Mouse (Mus musculus) limb, embryonic 11.5 days (tissue): ENCODE measurements around the gene Nlrp4c. TPM values are rescaled to one million over a fixed set of nuclear protein-coding genes. Genes with fewer than 3 reads are reported as not detected.

Experiments used
- ATAC-seq: fragments of 200-750 bp; cut with Nextera tagmentation; 2 replicates; pipeline ENCODE4 v1.8.0; 2017; ENCODE audit warnings: low read depth; ENCODE audit not compliant: insufficient number of reproducible peaks, low FRiP score, low TSS enrichment
- DNase-seq: peaks from one replicate; pipeline ENCODE4 v3.0.0-alpha.2; 2015; ENCODE audit warnings: low spot score
- H3K27ac ChIP-seq: fragments of 300-500 bp; sonication (generic); replicated peaks from 2 replicates; pipeline ENCODE4 v1.5.1; 2014; ENCODE audit warnings: low read depth, mild to moderate bottlenecking, low read length
- H3K27me3 ChIP-seq: fragments of 300-500 bp; sonication (generic); 2 replicates; pipeline ENCODE4 v1.6.1; 2014; ENCODE audit warnings: mild to moderate bottlenecking, low read length, mixed read lengths; ENCODE audit not compliant: control insufficient read depth, insufficient read depth
- H3K36me3 ChIP-seq: fragments of 300-500 bp; sonication (generic); 2 replicates; pipeline ENCODE4 v1.6.1; 2014; ENCODE audit warnings: mild to moderate bottlenecking, low read length, moderate library complexity, mixed read lengths; ENCODE audit not compliant: control insufficient read depth, insufficient read depth
- H3K4me1 ChIP-seq: fragments of 300-500 bp; sonication (generic); 2 replicates; pipeline ENCODE4 v1.6.1; 2014; ENCODE audit warnings: low read length, mixed read lengths; ENCODE audit not compliant: control insufficient read depth, insufficient read depth
- H3K4me2 ChIP-seq: fragments of 300-500 bp; sonication (generic); 2 replicates; pipeline ENCODE4 v1.6.1; 2014; ENCODE audit warnings: low read depth, mild to moderate bottlenecking, moderate library complexity; ENCODE audit not compliant: severe bottlenecking
- H3K4me3 ChIP-seq: fragments of 300-500 bp; sonication (generic); 2 replicates; pipeline ENCODE4 v1.5.1; 2014; ENCODE audit warnings: low read depth, low read length
- H3K9ac ChIP-seq: fragments of 300-500 bp; sonication (generic); 2 replicates; pipeline ENCODE4 v1.6.1; 2014; ENCODE audit warnings: mild to moderate bottlenecking, low read length
- H3K9me3 ChIP-seq: fragments of 300-500 bp; sonication (generic); 2 replicates; pipeline ENCODE4 v1.6.1; 2016; ENCODE audit warnings: low read length; ENCODE audit not compliant: control insufficient read depth
- WGBS: fragments of 180-500 bp; shearing (Covaris S2); extraction: QIAGEN DNeasy Blood & Tissue Kit; methylation state at CpG from one replicate; pipeline ENCODE4 v1.1.7; 2014; 5-methylcytosine and 5-hydroxymethylcytosine counted together
- polyA plus RNA-seq: library from polyadenylated mRNA; unstranded; fragments of >200 nt; fragmentation: Nextera tagmentation; extraction: Ambion mirVana; gene quantifications from 2 replicates; pipeline ENCODE4 v1.2.1, GENCODE M21; 2014

Nlrp4c gene
- polyA plus RNA-seq, 1 experiment from 2014 or later: not detected

DNA sequence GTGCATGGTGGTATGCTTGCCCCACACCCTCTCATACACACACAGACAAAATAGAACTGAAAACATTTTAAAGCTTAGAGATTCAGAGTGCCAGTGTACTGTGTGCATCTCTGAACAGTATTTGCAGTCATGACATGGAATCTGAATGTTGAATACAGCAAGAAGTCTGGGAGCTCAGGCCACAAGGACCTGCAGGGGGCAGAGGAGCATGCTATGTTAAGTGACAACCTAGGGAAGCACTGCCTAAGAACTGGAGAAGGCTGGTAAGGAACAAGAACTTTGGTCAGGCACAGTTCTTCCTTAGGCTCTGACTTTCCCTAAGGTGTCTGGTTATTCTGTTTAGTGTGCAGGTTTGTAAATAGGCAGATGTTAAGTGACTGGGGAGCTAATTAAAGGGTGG, 91.5 kb downstream of the Nlrp4c start:
- Histone ChIP-seq H3K4me3 (no peak overlapping the region), H3K27me3 (no peaks in the 10 kb centered on the region), H3K36me3 (peaks cover 16% of the 10 kb centered on the region), H3K9ac (no peak overlapping the region), H3K9me3 (peaks cover 5% of the 10 kb centered on the region; the same call in 1 of the 2 replicates), H3K27ac (no peak overlapping the region), H3K4me2 (no peak overlapping the region), H3K4me1 (no peaks in the 10 kb centered on the region)
- DNase-seq (no peak), ATAC-seq (no peak)

DNA sequence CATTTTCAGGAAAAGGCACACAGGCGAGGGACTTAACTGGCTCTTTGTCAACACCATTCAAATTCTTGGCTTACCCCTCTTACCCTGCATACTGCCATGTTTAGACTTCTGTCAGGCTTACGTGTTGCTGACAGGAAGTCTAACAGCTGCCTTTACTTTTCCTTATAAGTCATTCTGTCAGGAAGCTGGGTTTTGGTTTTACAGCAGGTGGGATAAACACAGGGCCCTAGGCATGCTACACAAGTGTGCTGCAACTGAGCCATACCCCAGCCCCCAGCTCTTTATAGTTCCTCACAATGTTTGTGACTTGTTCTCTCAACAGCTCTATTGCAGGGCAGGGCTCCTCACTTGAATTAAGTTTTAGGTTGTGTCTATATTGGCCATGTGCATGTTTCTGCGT, 94.3 kb downstream of the Nlrp4c start:
- ATAC-seq: no peak
- Histone ChIP-seq H3K36me3 (no peaks in the 10 kb centered on the region; the same call in none of the 2 replicates), H3K27me3 (no peaks in the 10 kb centered on the region), H3K4me1 (no peaks in the 10 kb centered on the region), H3K4me2 (no peak overlapping the region), H3K9ac (no peak overlapping the region), H3K9me3 (no peaks in the 10 kb centered on the region), H3K27ac (no peak overlapping the region), H3K4me3 (no peak overlapping the region)
- 80% methylated on average over 3 of the region's 3 CpGs for WGBS
- no peak for DNase-seq

DNA sequence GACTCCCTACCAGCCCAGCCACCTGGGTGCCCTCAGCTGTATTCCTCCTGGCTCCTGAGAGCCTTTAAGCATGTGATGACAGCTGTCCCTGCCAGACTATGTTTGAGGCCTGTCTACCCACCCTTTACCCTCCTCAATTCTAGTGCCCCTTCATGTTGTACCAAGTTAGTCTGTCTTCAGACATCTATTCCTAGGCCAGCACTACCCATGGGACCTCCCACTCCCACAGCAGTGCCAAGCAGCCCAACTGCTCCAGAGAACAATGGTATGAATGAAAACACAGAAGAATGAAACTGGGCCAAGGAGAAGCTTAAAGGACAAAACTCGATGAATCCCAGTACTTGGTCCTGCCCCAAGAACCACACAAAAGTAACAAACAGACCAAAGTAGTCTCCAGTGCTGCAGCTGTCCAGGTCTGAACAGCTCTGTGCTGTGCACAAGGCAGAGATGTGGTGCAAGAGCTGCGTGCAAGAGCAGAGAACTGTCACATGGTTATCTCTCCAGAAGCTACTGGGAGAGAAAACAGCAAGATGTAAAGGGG, 99.1 kb downstream of the Nlrp4c start:
- no peak for DNase-seq
- H3K4me3 ChIP-seq: no peak overlapping the region
- H3K27ac ChIP-seq: no peak overlapping the region
- no peaks in the 10 kb centered on the region for H3K27me3 ChIP-seq
- no peaks in the 10 kb centered on the region for H3K4me1 ChIP-seq
- H3K9me3 ChIP-seq: no peaks in the 10 kb centered on the region
- no peak for ATAC-seq
- WGBS: 87% methylated on average over 2 of the region's 2 CpGs
- H3K4me2 ChIP-seq: no peak overlapping the region
- H3K36me3 ChIP-seq: no peaks in the 10 kb centered on the region; the same call in 1 of the 2 replicates
- H3K9ac ChIP-seq: no peak overlapping the region

DNA sequence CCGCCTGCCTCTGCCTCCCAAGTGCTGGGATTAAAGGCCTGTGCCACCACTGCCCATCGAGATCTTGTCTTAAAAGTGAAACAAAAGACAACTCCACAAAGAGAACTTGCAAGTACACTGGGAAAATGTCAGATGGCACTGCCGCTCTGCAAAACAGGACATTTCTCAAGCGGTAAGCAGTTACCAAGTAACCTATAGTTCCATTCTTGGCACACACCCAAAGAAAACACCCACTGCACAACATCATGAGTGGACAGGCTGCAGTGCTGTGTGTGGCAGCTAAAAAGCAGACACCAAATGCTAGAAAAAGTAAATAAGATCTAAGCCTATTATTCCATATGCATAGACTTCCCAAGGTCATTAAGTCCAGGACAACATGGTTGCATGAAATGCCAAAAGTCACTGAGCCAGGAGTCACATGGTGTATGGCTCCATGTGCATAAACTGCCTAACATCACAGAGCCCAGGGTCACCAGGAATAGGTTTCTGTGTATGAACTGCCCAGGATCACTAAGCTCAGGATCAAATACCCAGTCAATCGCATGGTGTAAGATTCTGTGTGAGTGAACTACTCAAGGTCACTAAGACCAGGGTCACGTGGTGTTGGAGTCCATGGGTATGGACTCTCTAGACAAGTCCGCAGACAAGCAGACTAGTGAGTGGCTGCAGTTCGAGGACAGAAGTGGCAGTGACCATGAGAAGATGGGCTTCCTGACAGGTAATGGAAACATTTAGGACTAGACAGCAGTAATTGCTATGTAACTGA, 100.6 kb downstream of the Nlrp4c start:
- Histone ChIP-seq H3K9ac (no peak overlapping the region), H3K27me3 (no peaks in the 10 kb centered on the region), H3K4me2 (no peak overlapping the region), H3K4me3 (no peak overlapping the region), H3K27ac (no peak overlapping the region), H3K9me3 (no peaks in the 10 kb centered on the region), H3K36me3 (no peaks in the 10 kb centered on the region; the same call in 1 of the 2 replicates), H3K4me1 (no peaks in the 10 kb centered on the region)
- WGBS: 93% methylated on average over 8 of the region's 8 CpGs
- DNase-seq: no peak
- ATAC-seq: no peak

DNA sequence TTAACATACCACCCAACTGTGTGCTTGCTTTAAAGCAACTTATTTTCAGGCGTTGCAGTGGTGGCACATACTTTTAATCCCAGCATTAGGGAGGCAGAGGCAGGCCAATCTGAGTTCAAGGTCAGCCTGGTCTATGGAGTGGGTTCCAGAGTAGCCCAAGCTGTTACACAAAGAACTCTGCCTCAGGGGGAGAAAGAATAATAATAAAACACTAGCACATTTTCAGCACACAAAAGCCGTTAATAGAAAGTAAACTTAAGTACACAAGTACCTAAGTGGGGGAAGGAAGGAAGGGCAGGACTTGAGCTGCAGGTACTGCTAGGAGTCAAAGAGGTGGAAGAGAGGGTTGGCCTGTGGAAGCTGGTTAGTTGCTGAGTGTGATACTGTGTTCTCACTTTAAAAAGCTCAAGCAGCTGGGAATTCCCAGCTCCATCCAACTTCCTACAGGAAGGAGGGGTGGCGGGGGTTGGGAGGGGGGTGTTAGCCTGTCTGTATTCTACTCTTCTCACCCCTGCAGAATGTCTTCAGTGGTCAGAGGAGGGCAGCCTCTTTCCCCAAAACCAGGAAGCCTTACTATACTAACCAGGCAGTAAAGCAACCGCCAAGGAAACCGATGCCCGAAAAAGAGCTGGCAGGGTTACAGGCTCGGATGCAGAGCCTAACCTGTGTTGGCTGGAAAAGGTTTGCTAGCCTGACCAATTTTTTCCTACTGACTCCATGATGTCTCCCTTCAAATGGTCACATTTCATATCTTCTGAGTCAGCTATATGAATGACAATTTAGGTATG, 101.4 kb downstream of the Nlrp4c start:
- Histone ChIP-seq H3K27me3 (no peaks in the 10 kb centered on the region), H3K4me2 (no peak overlapping the region), H3K27ac (no peak overlapping the region), H3K9me3 (no peaks in the 10 kb centered on the region), H3K9ac (no peak overlapping the region), H3K36me3 (no peaks in the 10 kb centered on the region; the same call in 1 of the 2 replicates), H3K4me3 (no peak overlapping the region), H3K4me1 (no peaks in the 10 kb centered on the region)
- no peak for ATAC-seq
- WGBS: 91% methylated on average over 7 of the region's 7 CpGs
- DNase-seq: no peak

DNA sequence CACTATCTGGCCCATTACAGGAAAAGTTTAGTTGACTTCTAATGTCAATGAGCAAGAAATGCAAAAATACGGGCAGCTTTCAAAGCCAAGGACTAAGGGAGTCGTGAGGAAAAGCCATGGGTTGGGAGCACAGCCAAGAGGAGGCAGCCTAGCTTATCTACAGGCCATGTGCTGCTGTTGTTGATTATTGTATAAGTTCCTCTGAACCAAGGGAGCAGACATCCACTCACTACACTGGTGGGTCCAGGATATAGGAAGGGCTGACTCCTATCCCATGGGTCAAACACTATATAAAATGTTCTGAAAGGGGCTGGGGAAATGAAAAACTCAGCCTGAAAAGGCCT, 102.0 kb downstream of the Nlrp4c start:
- Histone ChIP-seq H3K27ac (no peak overlapping the region), H3K27me3 (no peaks in the 10 kb centered on the region), H3K9ac (no peak overlapping the region), H3K4me1 (no peaks in the 10 kb centered on the region), H3K9me3 (no peaks in the 10 kb centered on the region), H3K36me3 (no peaks in the 10 kb centered on the region; the same call in 1 of the 2 replicates), H3K4me3 (no peak overlapping the region), H3K4me2 (no peak overlapping the region)
- 80% methylated on average over 2 of the region's 2 CpGs for WGBS
- DNase-seq (no peak), ATAC-seq (no peak)

DNA sequence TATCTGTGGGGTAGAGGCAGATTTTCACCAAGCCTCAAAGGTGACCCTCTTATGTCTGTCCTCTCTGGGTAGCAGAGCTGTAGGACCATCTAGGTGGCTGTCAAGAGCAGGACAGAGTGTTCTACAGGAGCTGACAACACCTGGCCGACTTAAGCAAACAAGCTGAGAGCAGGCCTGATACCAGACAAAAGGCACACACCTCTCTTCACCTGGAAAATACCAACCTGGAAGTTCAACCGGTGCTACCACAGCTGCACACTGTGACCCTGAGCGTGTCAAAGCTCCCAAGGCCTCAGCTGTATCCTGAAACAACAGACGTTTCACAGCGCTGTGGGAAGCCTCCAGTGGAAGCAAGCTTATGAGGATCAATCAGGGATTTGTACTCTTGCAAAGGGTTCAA, 102.7 kb downstream of the Nlrp4c start:
- DNase-seq (no peak), ATAC-seq (no peak)
- no peaks in the 10 kb centered on the region for H3K27me3 ChIP-seq
- H3K4me2 ChIP-seq: no peak overlapping the region
- H3K27ac ChIP-seq: no peak overlapping the region
- no peak overlapping the region for H3K9ac ChIP-seq
- H3K36me3 ChIP-seq: no peaks in the 10 kb centered on the region
- H3K4me1 ChIP-seq: no peaks in the 10 kb centered on the region
- H3K4me3 ChIP-seq: no peak overlapping the region
- WGBS: 81% methylated on average over 5 of the region's 5 CpGs
- H3K9me3 ChIP-seq: no peaks in the 10 kb centered on the region

DNA sequence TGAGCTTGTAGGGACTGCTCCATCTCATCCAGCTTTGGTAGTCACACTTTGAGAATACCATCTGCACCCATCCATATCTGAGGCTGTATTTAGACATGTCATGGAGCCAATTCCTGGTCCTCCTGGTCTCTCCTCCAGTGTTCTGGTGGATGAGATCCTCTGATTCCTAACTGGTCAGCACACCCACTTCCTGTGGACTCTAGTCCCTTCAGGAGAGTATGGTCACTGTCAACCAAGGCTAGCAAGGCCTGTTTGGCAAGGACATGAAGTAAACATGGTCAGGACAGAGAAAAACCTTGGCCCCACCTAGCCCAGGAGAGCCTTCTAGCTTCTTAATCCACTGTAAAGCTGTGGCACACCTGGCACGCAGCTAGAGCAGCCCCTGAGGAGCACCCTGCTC, 106.3 kb downstream of the Nlrp4c start:
- Histone ChIP-seq H3K36me3 (no peaks in the 10 kb centered on the region), H3K4me2 (no peak overlapping the region), H3K27ac (no peak overlapping the region), H3K4me3 (no peak overlapping the region), H3K4me1 (peaks cover 5% of the 10 kb centered on the region; the same call in 1 of the 2 replicates), H3K27me3 (no peaks in the 10 kb centered on the region), H3K9me3 (no peaks in the 10 kb centered on the region), H3K9ac (no peak overlapping the region)
- 95% methylated on average over 1 of the region's 1 CpGs for WGBS
- ATAC-seq: no peak
- no peak for DNase-seq
